Mouse (Mus musculus) embryonic facial prominence, embryonic 12.5 days (tissue): ENCODE measurements around the gene Trappc4. TPM values are rescaled to one million over a fixed set of nuclear protein-coding genes. Genes with fewer than 3 reads are reported as not detected.
A peak's percentile ranks its signal among the peaks of the same experiment; 100 is the strongest.
"Not testable (repeated sequence)": the region's sequence is repeated elsewhere in the genome, so short reads cannot be mapped to it uniquely, and the experiment has no call there.

Experiments
- ATAC-seq: fragments of 200-750 bp; cut with Nextera tagmentation; 2 replicates; pipeline ENCODE4 v1.8.0; 2017; ENCODE audit not compliant: insufficient number of reproducible peaks, insufficient read depth, low FRiP score, low TSS enrichment
- H3K27ac ChIP-seq: fragments of 300-500 bp; sonication (generic); 2 replicates; pipeline ENCODE4 v1.5.1; 2016; ENCODE audit warnings: mild to moderate bottlenecking
- H3K27me3 ChIP-seq: fragments of 300-500 bp; sonication (generic); 2 replicates; pipeline ENCODE4 v1.6.1; 2016; ENCODE audit warnings: mild to moderate bottlenecking, moderate library complexity
- H3K36me3 ChIP-seq: fragments of 300-500 bp; sonication (generic); 2 replicates; pipeline ENCODE4 v1.6.1; 2016; ENCODE audit warnings: mild to moderate bottlenecking
- H3K4me1 ChIP-seq: fragments of 300-500 bp; sonication (generic); 2 replicates; pipeline ENCODE4 v1.6.1; 2016
- H3K4me2 ChIP-seq: fragments of 300-500 bp; sonication (generic); replicated peaks from 2 replicates; pipeline ENCODE4 v1.6.1; 2016; ENCODE audit warnings: mild to moderate bottlenecking, moderate library complexity
- H3K4me3 ChIP-seq: fragments of 300-500 bp; sonication (generic); 2 replicates; pipeline ENCODE4 v1.5.1; 2016; ENCODE audit warnings: mild to moderate bottlenecking
- H3K9ac ChIP-seq: fragments of 300-500 bp; sonication (generic); 2 replicates; pipeline ENCODE4 v1.6.1; 2016; ENCODE audit warnings: mild to moderate bottlenecking, moderate library complexity
- H3K9me3 ChIP-seq: fragments of 300-500 bp; sonication (generic); 2 replicates; pipeline ENCODE4 v1.6.1; 2016; ENCODE audit warnings: mild to moderate bottlenecking, moderate library complexity
- WGBS: fragments of 180-500 bp; shearing (Covaris S2); methylation state at CpG from one replicate; pipeline ENCODE4 v1.1.7; 2016; 5-methylcytosine and 5-hydroxymethylcytosine counted together
- polyA plus RNA-seq: library from polyadenylated mRNA; unstranded; fragments of >200 nt; fragmentation: Nextera tagmentation; extraction: Ambion mirVana; gene quantifications from 2 replicates; pipeline ENCODE4 v1.2.1, GENCODE M21; 2016

Gene Trappc4
- polyA plus RNA-seq, 1 experiment from 2014 or later: 173 TPM

- WGBS: 80% methylated on average over 14 of the region's 14 CpGs
- Histone ChIP-seq H3K9ac (peak within 1 kb of the TSS; percentile 80), H3K4me3 (peak within 1 kb of the TSS; percentile 89), H3K9me3 (no peaks in the 10 kb centered on the region), H3K4me2 (peak within 1 kb of the TSS; percentile 87), H3K4me1 (peaks cover 5% of the 10 kb centered on the region), H3K27ac (peak within 1 kb of the TSS; percentile 64), H3K27me3 (no peaks in the 10 kb centered on the region), H3K36me3 (0 out of 2 replicates have a peak, but pooled peaks cover 3% of the 10 kb centered on the region)
- ATAC-seq: no peak
Observed at GRCm38 (mm10) chr9:44418519-44419385, 11.4 kb upstream of the Trappc4 start, which contains the start of gene Ccdc84. Ccdc84 (minus strand) TSS chr9:44418569.

- peaks cover 5% of the 10 kb centered on the region for H3K4me1 ChIP-seq
- H3K4me3 ChIP-seq: peak overlapping the region; percentile 89
- H3K27me3 ChIP-seq: no peaks in the 10 kb centered on the region
- peaks cover 8% of the 10 kb centered on the region; the same call in 1 of the 2 replicates for H3K36me3 ChIP-seq
- H3K9ac ChIP-seq: peak overlapping the region; percentile 80
- H3K9me3 ChIP-seq: no peaks in the 10 kb centered on the region
- WGBS: under 1% methylated on average over 38 of the region's 38 CpGs
- ATAC-seq: peak; percentile 79
- H3K4me2 ChIP-seq: peak overlapping the region; percentile 87
- peak overlapping the region; percentile 64 for H3K27ac ChIP-seq
Observed at GRCm38 (mm10) chr9:44417892-44418363, 10.5 kb upstream of the Trappc4 start.

- WGBS: 7% methylated on average over 26 of the region's 26 CpGs
- Histone ChIP-seq H3K27ac (peak overlapping the region; percentile 52), H3K4me2 (peak overlapping the region; percentile 87), H3K9ac (peak overlapping the region; percentile 80), H3K36me3 (peaks cover 13% of the 10 kb centered on the region), H3K4me3 (peak overlapping the region; percentile 89), H3K27me3 (no peaks in the 10 kb centered on the region), H3K9me3 (no peaks in the 10 kb centered on the region), H3K4me1 (peaks cover 5% of the 10 kb centered on the region)
- ATAC-seq: peak; percentile 52; the same call in 1 of the 2 replicates
Observed at GRCm38 (mm10) chr9:44417156-44417891, 9.9 kb upstream of the Trappc4 start.

GRCm38 (mm10) chr9:44412781-44413180, 5.4 kb upstream of the Trappc4 start:
- Histone ChIP-seq H3K4me3 (no peak overlapping the region), H3K4me1 (peaks cover 11% of the 10 kb centered on the region), H3K4me2 (no peak overlapping the region), H3K9me3 (no peaks in the 10 kb centered on the region), H3K27ac (no peak overlapping the region), H3K36me3 (peaks cover 49% of the 10 kb centered on the region), H3K9ac (no peak overlapping the region), H3K27me3 (no peaks in the 10 kb centered on the region)
- WGBS: 89% methylated on average over 2 of the region's 2 CpGs
- ATAC-seq: no peak

GRCm38 (mm10) chr9:44412306-44412705, 4.9 kb upstream of the Trappc4 start:
- H3K27me3 ChIP-seq: no peaks in the 10 kb centered on the region
- peaks cover 49% of the 10 kb centered on the region for H3K36me3 ChIP-seq
- H3K4me3 ChIP-seq: no peak overlapping the region
- no peak for ATAC-seq
- no peaks in the 10 kb centered on the region for H3K9me3 ChIP-seq
- no peak overlapping the region for H3K4me2 ChIP-seq
- no peak overlapping the region for H3K9ac ChIP-seq
- peaks cover 10% of the 10 kb centered on the region for H3K4me1 ChIP-seq
- no peak overlapping the region for H3K27ac ChIP-seq
- WGBS: 79% methylated on average over 4 of the region's 4 CpGs

GRCm38 (mm10) chr9:44411601-44412130, 4.3 kb upstream of the Trappc4 start:
- H3K4me3 ChIP-seq: no peak overlapping the region
- ATAC-seq: no peak
- peaks cover 49% of the 10 kb centered on the region for H3K36me3 ChIP-seq
- H3K27me3 ChIP-seq: no peaks in the 10 kb centered on the region
- no peak overlapping the region for H3K27ac ChIP-seq
- H3K9ac ChIP-seq: no peak overlapping the region
- no peaks in the 10 kb centered on the region for H3K9me3 ChIP-seq
- peaks cover 6% of the 10 kb centered on the region; the same call in 1 of the 2 replicates for H3K4me1 ChIP-seq
- 58% methylated on average over 1 of the region's 1 CpGs for WGBS
- H3K4me2 ChIP-seq: no peak overlapping the region

- no peak for ATAC-seq
- Histone ChIP-seq H3K4me3 (no peak overlapping the region), H3K4me1 (peaks cover 10% of the 10 kb centered on the region), H3K4me2 (no peak overlapping the region), H3K36me3 (peaks cover 49% of the 10 kb centered on the region), H3K9ac (no peak overlapping the region), H3K27me3 (no peaks in the 10 kb centered on the region), H3K9me3 (no peaks in the 10 kb centered on the region), H3K27ac (no peak overlapping the region)
- WGBS: 84% methylated on average over 2 of the region's 2 CpGs
Observed at GRCm38 (mm10) chr9:44410647-44411336, 3.4 kb upstream of the Trappc4 start.

GRCm38 (mm10) chr9:44408693-44409092, 1.3 kb upstream of the Trappc4 start:
- 85% methylated on average over 9 of the region's 9 CpGs for WGBS
- not testable (repeated sequence) for H3K27ac ChIP-seq, H3K9me3 ChIP-seq, H3K27me3 ChIP-seq, H3K4me1 ChIP-seq, ATAC-seq
- H3K36me3 ChIP-seq: peaks cover 63% of the 10 kb centered on the region
- peak overlapping the region; percentile 66 for H3K4me2 ChIP-seq
- H3K9ac ChIP-seq: peak overlapping the region; percentile 72; the same call in 1 of the 2 replicates
- peak overlapping the region; percentile 64 for H3K4me3 ChIP-seq

GRCm38 (mm10) chr9:44407752-44408097, 325 bp upstream of the Trappc4 start:
- Histone ChIP-seq H3K9ac (peak overlapping the region; percentile 72), H3K27ac (peak overlapping the region; percentile 95), H3K4me3 (peak overlapping the region; percentile 64), H3K9me3 (no peaks in the 10 kb centered on the region), H3K36me3 (peaks cover 64% of the 10 kb centered on the region), H3K4me2 (peak overlapping the region; percentile 66), H3K27me3 (no peaks in the 10 kb centered on the region), H3K4me1 (peaks cover 10% of the 10 kb centered on the region)
- under 1% methylated on average over 24 of the region's 24 CpGs for WGBS
- ATAC-seq: no peak; the same call in 1 of the 2 replicates

GRCm38 (mm10) chr9:44405011-44405410, 2.4 kb downstream of the Trappc4 start:
- ATAC-seq: no peak
- Histone ChIP-seq H3K4me3 (no peak overlapping the region), H3K36me3 (peaks cover 64% of the 10 kb centered on the region), H3K27me3 (no peaks in the 10 kb centered on the region), H3K9me3 (no peaks in the 10 kb centered on the region), H3K27ac (no peak overlapping the region), H3K9ac (no peak overlapping the region), H3K4me1 (peaks cover 10% of the 10 kb centered on the region), H3K4me2 (no peak overlapping the region)
- whole genome bisulfite sequencing: 79% methylated on average over 3 of the region's 3 CpGs

- Histone ChIP-seq H3K4me2 (no peak overlapping the region), H3K27me3 (0 out of 2 replicates have a peak, but pooled peaks cover 3% of the 10 kb centered on the region), H3K4me1 (peaks cover 17% of the 10 kb centered on the region), H3K36me3 (peaks cover 64% of the 10 kb centered on the region), H3K9me3 (no peaks in the 10 kb centered on the region), H3K9ac (no peak overlapping the region), H3K4me3 (no peak overlapping the region), H3K27ac (no peak overlapping the region)
- WGBS: 89% methylated on average over 4 of the region's 4 CpGs
- ATAC-seq: no peak
Observed at GRCm38 (mm10) chr9:44401081-44401480, 6.3 kb downstream of the Trappc4 start.
